Mouse (Mus musculus): ENCODE measurements around the gene Zmynd15. TPM values are rescaled to one million over a fixed set of nuclear protein-coding genes. Genes with fewer than 3 reads are reported as not detected.

The Zmynd15 gene
- total and polyA plus RNA-seq, 2 experiments from 2014 or later = 0.96 to 1.2 TPM

DNA sequence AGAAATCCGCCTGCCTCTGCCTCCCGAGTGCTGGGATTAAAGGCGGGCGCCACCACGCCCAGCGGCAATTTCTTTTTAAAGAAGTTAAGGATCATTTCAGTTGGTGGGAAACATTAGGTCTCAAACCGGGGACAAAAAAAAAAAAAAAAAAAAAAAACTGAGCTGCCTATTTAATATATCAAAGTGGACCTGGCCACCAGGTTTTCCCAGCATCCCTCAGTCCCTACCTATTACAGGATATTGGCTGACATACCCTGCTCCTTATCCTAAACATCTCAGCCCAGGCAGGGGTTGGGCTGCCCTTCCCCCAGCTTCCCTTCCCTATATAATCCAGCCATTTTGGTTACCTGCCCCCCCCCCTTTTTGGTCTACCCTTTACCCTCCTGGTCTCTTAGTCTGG lies 52.6 kb downstream of the Zmynd15 start:
- H3K9me3 ChIP-seq (ENCODE audit: low read length) = no peaks in the 10 kb centered on the region
- DNase-seq (ENCODE audit: low spot score) (no peak), ATAC-seq (no peak)
- 0 out of 2 replicates have a peak, but pooled peaks cover 6% of the 10 kb centered on the region for H3K4me1 ChIP-seq (ENCODE audit: insufficient read depth, low read length)
- TF ChIP-seq CTCF (IDR thresholded peaks at IDR 0.05; ENCODE audit: low read depth) = no peak
- H3K36me3 ChIP-seq (ENCODE audit: insufficient read depth, low read length) = no peaks in the 10 kb centered on the region
- no peak overlapping the region for H3K9ac ChIP-seq (replicated peaks; ENCODE audit: low read length)
- WGBS = 88% methylated on average over 7 of the region's 7 CpGs
- H3K4me3 ChIP-seq (ENCODE audit: low read length) = no peak overlapping the region
- H3K27ac ChIP-seq = no peak overlapping the region
- H3K4me2 ChIP-seq (ENCODE audit: low read depth, low read length) = no peak overlapping the region
- no peaks in the 10 kb centered on the region for H3K27me3 ChIP-seq (ENCODE audit: insufficient read depth, low read length)

GRCm38 (mm10) chr11:70512709-70513342 lies 53.6 kb downstream of the Zmynd15 start:
- 80% methylated on average over 7 of the region's 7 CpGs for WGBS
- DNase-seq (ENCODE audit: low spot score) (no peak), ATAC-seq (no peak)
- H3K27ac ChIP-seq = no peak overlapping the region
- no peak overlapping the region for H3K9ac ChIP-seq (replicated peaks; ENCODE audit: low read length)
- no peaks in the 10 kb centered on the region for H3K9me3 ChIP-seq (ENCODE audit: low read length)
- H3K27me3 ChIP-seq (ENCODE audit: insufficient read depth, low read length) = no peaks in the 10 kb centered on the region
- H3K4me3 ChIP-seq (ENCODE audit: low read length) = no peak overlapping the region
- H3K4me1 ChIP-seq (ENCODE audit: insufficient read depth, low read length) = 0 out of 2 replicates have a peak, but pooled peaks cover 6% of the 10 kb centered on the region
- no peaks in the 10 kb centered on the region for H3K36me3 ChIP-seq (ENCODE audit: insufficient read depth, low read length)
- H3K4me2 ChIP-seq (ENCODE audit: low read depth, low read length) = no peak overlapping the region
- TF ChIP-seq CTCF (IDR thresholded peaks at IDR 0.05; ENCODE audit: low read depth) = no peak

- TF ChIP-seq CTCF (IDR thresholded peaks at IDR 0.05; ENCODE audit: low read depth) = no peak
- H3K27me3 ChIP-seq (ENCODE audit: insufficient read depth, low read length) = no peaks in the 10 kb centered on the region
- H3K9me3 ChIP-seq (ENCODE audit: low read length) = no peaks in the 10 kb centered on the region
- H3K9ac ChIP-seq (replicated peaks; ENCODE audit: low read length) = no peak overlapping the region
- ATAC-seq = no peak
- H3K4me2 ChIP-seq (ENCODE audit: low read depth, low read length) = no peak overlapping the region
- no peak for DNase-seq (ENCODE audit: low spot score)
- H3K4me3 ChIP-seq (ENCODE audit: low read length) = no peak overlapping the region
- 0 out of 2 replicates have a peak, but pooled peaks cover 6% of the 10 kb centered on the region for H3K4me1 ChIP-seq (ENCODE audit: insufficient read depth, low read length)
- H3K36me3 ChIP-seq (ENCODE audit: insufficient read depth, low read length) = no peaks in the 10 kb centered on the region
- no peak overlapping the region for H3K27ac ChIP-seq
- WGBS = 42% methylated on average over 11 of the region's 11 CpGs
Observed at GRCm38 (mm10) chr11:70513520-70513919, 54.3 kb downstream of the Zmynd15 start.

DNA sequence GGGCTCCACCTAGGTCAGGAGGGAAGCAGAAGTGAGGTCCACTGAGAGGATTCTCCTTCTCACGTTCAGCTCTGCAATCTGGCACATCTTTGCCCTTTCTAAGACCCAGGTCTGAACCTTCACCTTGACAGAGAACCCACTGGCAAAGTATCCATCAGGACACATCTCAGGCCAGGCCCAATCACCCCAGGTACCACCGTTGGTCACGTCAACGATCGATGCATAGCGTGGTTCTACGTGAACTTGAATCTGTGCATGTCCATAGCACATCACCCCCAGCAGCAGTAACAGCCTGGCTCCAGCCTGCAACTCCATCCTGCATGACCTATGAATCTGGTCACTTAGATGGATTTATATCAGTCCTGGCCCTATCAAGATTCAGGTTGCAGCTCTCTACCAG lies 55.1 kb downstream of the Zmynd15 start, which contains the start of gene Vmo1:
Gene Vmo1, minus strand, starts transcription at position 329 of the 400 bp plus-strand sequence.
- no peaks in the 10 kb centered on the region for H3K9me3 ChIP-seq (ENCODE audit: low read length)
- ATAC-seq (no peak), DNase-seq (ENCODE audit: low spot score) (no peak)
- no peak for TF ChIP-seq CTCF (IDR thresholded peaks at IDR 0.05; ENCODE audit: low read depth)
- no peak within 1 kb of the TSS for H3K9ac ChIP-seq (replicated peaks; ENCODE audit: low read length)
- H3K4me2 ChIP-seq (ENCODE audit: low read depth, low read length) = no peak within 1 kb of the TSS
- 90% methylated on average over 7 of the region's 7 CpGs for WGBS
- no peak within 1 kb of the TSS for H3K27ac ChIP-seq
- H3K36me3 ChIP-seq (ENCODE audit: insufficient read depth, low read length) = no peaks in the 10 kb centered on the region
- H3K27me3 ChIP-seq (ENCODE audit: insufficient read depth, low read length) = no peaks in the 10 kb centered on the region
- 0 out of 2 replicates have a peak, but pooled peaks cover 6% of the 10 kb centered on the region for H3K4me1 ChIP-seq (ENCODE audit: insufficient read depth, low read length)
- no peak within 1 kb of the TSS for H3K4me3 ChIP-seq (ENCODE audit: low read length)

Small RNA genes within 50 kb of the gene (microRNA-seq; reads per million reads assigned to microRNA genes)
- 0.53 to 0.72 reads per million in 2 experiments for gene Mir7115

Other genes with a start within 250 kb of the Zmynd15 start
Only the 30 nearest of the 31 such genes appear.
- gene Slc16a13, start 238.4 kb upstream of the Zmynd15 start, total RNA-seq (2014; rRNA removed) = 15.3 and 17.2 TPM in 2 replicates
- 9.4 and 10.8 TPM in 2 replicates for gene Slc16a13, start 238.4 kb upstream of the Zmynd15 start, polyA plus RNA-seq (2015; fragmentation: Nextera tagmentation; extraction: Ambion mirVana)
- 4.9 and 5.0 TPM in 2 replicates for gene Bcl6b, start 229.6 kb upstream of the Zmynd15 start, total RNA-seq (2014; rRNA removed)
- 2.4 and 2.7 TPM in 2 replicates for gene Bcl6b, start 229.6 kb upstream of the Zmynd15 start, polyA plus RNA-seq (2015; fragmentation: Nextera tagmentation; extraction: Ambion mirVana)
- gene 0610010K14Rik, start 221.5 kb upstream of the Zmynd15 start, total RNA-seq (2014; rRNA removed) = 61.6 and 96.0 TPM in 2 replicates
- gene 0610010K14Rik, start 221.5 kb upstream of the Zmynd15 start, polyA plus RNA-seq (2015; fragmentation: Nextera tagmentation; extraction: Ambion mirVana) = 172 and 185 TPM in 2 replicates
- 1.9 and 2.8 TPM in 2 replicates for gene Gm21988, start 219.6 kb upstream of the Zmynd15 start, total RNA-seq (2014; rRNA removed)
- 14.2 and 15.2 TPM in 2 replicates for gene Gm21988, start 219.6 kb upstream of the Zmynd15 start, polyA plus RNA-seq (2015; fragmentation: Nextera tagmentation; extraction: Ambion mirVana)
- 85.4 and 88.6 TPM in 2 replicates for gene Rnasek, start 219.6 kb upstream of the Zmynd15 start, total RNA-seq (2014; rRNA removed)
- 597 and 610 TPM in 2 replicates for gene Rnasek, start 219.6 kb upstream of the Zmynd15 start, polyA plus RNA-seq (2015; fragmentation: Nextera tagmentation; extraction: Ambion mirVana)
- gene Alox12, start 204.1 kb upstream of the Zmynd15 start, total RNA-seq (2014; rRNA removed) = 0.16 and 0.36 TPM in 2 replicates
- 0.32 and 0.49 TPM in 2 replicates for gene Alox12, start 204.1 kb upstream of the Zmynd15 start, polyA plus RNA-seq (2015; fragmentation: Nextera tagmentation; extraction: Ambion mirVana)
- gene Alox12e, start 136.8 kb upstream of the Zmynd15 start, total RNA-seq (2014; rRNA removed) = not detected in 2 replicates
- gene Alox12e, start 136.8 kb upstream of the Zmynd15 start, polyA plus RNA-seq (2015; fragmentation: Nextera tagmentation; extraction: Ambion mirVana) = 0.08 and 0.09 TPM in 2 replicates
- not detected in 2 replicates for gene Alox15, start 107.4 kb upstream of the Zmynd15 start, total RNA-seq (2014; rRNA removed)
- 0.09 TPM in 1 of 2 replicates, not detected in the other for gene Alox15, start 107.4 kb upstream of the Zmynd15 start, polyA plus RNA-seq (2015; fragmentation: Nextera tagmentation; extraction: Ambion mirVana)
- 33.7 and 57.5 TPM in 2 replicates for gene Pelp1, start 49.4 kb upstream of the Zmynd15 start, total RNA-seq (2014; rRNA removed)
- 23.6 and 25.5 TPM in 2 replicates for gene Pelp1, start 49.4 kb upstream of the Zmynd15 start, polyA plus RNA-seq (2015; fragmentation: Nextera tagmentation; extraction: Ambion mirVana)
- gene Arrb2, start 26.8 kb upstream of the Zmynd15 start, total RNA-seq (2014; rRNA removed) = 83.3 and 106 TPM in 2 replicates
- gene Arrb2, start 26.8 kb upstream of the Zmynd15 start, polyA plus RNA-seq (2015; fragmentation: Nextera tagmentation; extraction: Ambion mirVana) = 51.9 and 56.3 TPM in 2 replicates
- gene Med11, start 7.5 kb upstream of the Zmynd15 start, total RNA-seq (2014; rRNA removed) = 22.9 and 23.7 TPM in 2 replicates
- gene Med11, start 7.5 kb upstream of the Zmynd15 start, polyA plus RNA-seq (2015; fragmentation: Nextera tagmentation; extraction: Ambion mirVana) = 29.3 and 30.5 TPM in 2 replicates
- gene Cxcl16, start 551 bp downstream of the Zmynd15 start, total RNA-seq (2014; rRNA removed) = 2.8 and 3.3 TPM in 2 replicates
- 3.4 and 4.1 TPM in 2 replicates for gene Cxcl16, start 551 bp downstream of the Zmynd15 start, polyA plus RNA-seq (2015; fragmentation: Nextera tagmentation; extraction: Ambion mirVana)
- gene Tm4sf5, start 45.8 kb downstream of the Zmynd15 start, total RNA-seq (2014; rRNA removed) = 4.9 and 17.1 TPM in 2 replicates
- gene Tm4sf5, start 45.8 kb downstream of the Zmynd15 start, polyA plus RNA-seq (2015; fragmentation: Nextera tagmentation; extraction: Ambion mirVana) = 6.9 and 8.6 TPM in 2 replicates
- gene Vmo1, start 55.2 kb downstream of the Zmynd15 start, total RNA-seq (2014; rRNA removed) = not detected in 2 replicates
- not detected in 2 replicates for gene Vmo1, start 55.2 kb downstream of the Zmynd15 start, polyA plus RNA-seq (2015; fragmentation: Nextera tagmentation; extraction: Ambion mirVana)
- not detected in 2 replicates for gene Gltpd2, start 59.8 kb downstream of the Zmynd15 start, total RNA-seq (2014; rRNA removed)
- gene Gltpd2, start 59.8 kb downstream of the Zmynd15 start, polyA plus RNA-seq (2015; fragmentation: Nextera tagmentation; extraction: Ambion mirVana) = 0.24 and 0.31 TPM in 2 replicates
- 409 and 504 TPM in 2 replicates for gene Psmb6, start 65.9 kb downstream of the Zmynd15 start, total RNA-seq (2014; rRNA removed)
- gene Psmb6, start 65.9 kb downstream of the Zmynd15 start, polyA plus RNA-seq (2015; fragmentation: Nextera tagmentation; extraction: Ambion mirVana) = 829 and 887 TPM in 2 replicates
- gene Gm40193, start 73.5 kb downstream of the Zmynd15 start, total RNA-seq (2014; rRNA removed) = not detected in 2 replicates
- gene Gm40193, start 73.5 kb downstream of the Zmynd15 start, polyA plus RNA-seq (2015; fragmentation: Nextera tagmentation; extraction: Ambion mirVana) = not detected in 2 replicates
- 46.0 and 64.3 TPM in 2 replicates for gene Pld2, start 80.6 kb downstream of the Zmynd15 start, total RNA-seq (2014; rRNA removed)
- gene Pld2, start 80.6 kb downstream of the Zmynd15 start, polyA plus RNA-seq (2015; fragmentation: Nextera tagmentation; extraction: Ambion mirVana) = 17.7 and 19.1 TPM in 2 replicates
- 56.6 and 73.3 TPM in 2 replicates for gene Mink1, start 103.4 kb downstream of the Zmynd15 start, total RNA-seq (2014; rRNA removed)
- gene Mink1, start 103.4 kb downstream of the Zmynd15 start, polyA plus RNA-seq (2015; fragmentation: Nextera tagmentation; extraction: Ambion mirVana) = 13.6 and 15.2 TPM in 2 replicates
- gene 4930544D05Rik, start 156.4 kb downstream of the Zmynd15 start, total RNA-seq (2014; rRNA removed) = not detected in 2 replicates
- gene 4930544D05Rik, start 156.4 kb downstream of the Zmynd15 start, polyA plus RNA-seq (2015; fragmentation: Nextera tagmentation; extraction: Ambion mirVana) = not detected in 2 replicates
- 4.5 TPM in 1 of 2 replicates, not detected in the other for gene Chrne, start 159.8 kb downstream of the Zmynd15 start, total RNA-seq (2014; rRNA removed)
- gene Chrne, start 159.8 kb downstream of the Zmynd15 start, polyA plus RNA-seq (2015; fragmentation: Nextera tagmentation; extraction: Ambion mirVana) = 0.42 and 0.59 TPM in 2 replicates
- not detected in 2 replicates for gene Gp1ba, start 179.7 kb downstream of the Zmynd15 start, total RNA-seq (2014; rRNA removed)
- gene Gp1ba, start 179.7 kb downstream of the Zmynd15 start, polyA plus RNA-seq (2015; fragmentation: Nextera tagmentation; extraction: Ambion mirVana) = 0.24 and 0.42 TPM in 2 replicates
- gene Rnf167, start 187.8 kb downstream of the Zmynd15 start, total RNA-seq (2014; rRNA removed) = 70.2 and 87.3 TPM in 2 replicates
- 100 and 105 TPM in 2 replicates for gene Rnf167, start 187.8 kb downstream of the Zmynd15 start, polyA plus RNA-seq (2015; fragmentation: Nextera tagmentation; extraction: Ambion mirVana)
- 154 and 160 TPM in 2 replicates for gene Slc25a11, start 188.0 kb downstream of the Zmynd15 start, total RNA-seq (2014; rRNA removed)
- 168 and 171 TPM in 2 replicates for gene Slc25a11, start 188.0 kb downstream of the Zmynd15 start, polyA plus RNA-seq (2015; fragmentation: Nextera tagmentation; extraction: Ambion mirVana)
- 460 and 560 TPM in 2 replicates for gene Pfn1, start 195.2 kb downstream of the Zmynd15 start, total RNA-seq (2014; rRNA removed)
- 606 and 634 TPM in 2 replicates for gene Pfn1, start 195.2 kb downstream of the Zmynd15 start, polyA plus RNA-seq (2015; fragmentation: Nextera tagmentation; extraction: Ambion mirVana)
- gene Eno3, start 197.8 kb downstream of the Zmynd15 start, total RNA-seq (2014; rRNA removed) = 12.4 and 17.7 TPM in 2 replicates
- 5.9 and 8.3 TPM in 2 replicates for gene Eno3, start 197.8 kb downstream of the Zmynd15 start, polyA plus RNA-seq (2015; fragmentation: Nextera tagmentation; extraction: Ambion mirVana)
- 31.9 and 43.1 TPM in 2 replicates for gene Spag7, start 210.0 kb downstream of the Zmynd15 start, total RNA-seq (2014; rRNA removed)
- 138 and 142 TPM in 2 replicates for gene Spag7, start 210.0 kb downstream of the Zmynd15 start, polyA plus RNA-seq (2015; fragmentation: Nextera tagmentation; extraction: Ambion mirVana)
- gene Camta2, start 228.7 kb downstream of the Zmynd15 start, total RNA-seq (2014; rRNA removed) = 23.2 and 26.7 TPM in 2 replicates
- gene Camta2, start 228.7 kb downstream of the Zmynd15 start, polyA plus RNA-seq (2015; fragmentation: Nextera tagmentation; extraction: Ambion mirVana) = 24.5 and 24.6 TPM in 2 replicates
- gene Inca1, start 240.7 kb downstream of the Zmynd15 start, total RNA-seq (2014; rRNA removed) = 0.72 and 0.94 TPM in 2 replicates
- 2.3 and 3.1 TPM in 2 replicates for gene Inca1, start 240.7 kb downstream of the Zmynd15 start, polyA plus RNA-seq (2015; fragmentation: Nextera tagmentation; extraction: Ambion mirVana)
- gene Kif1c, start 241.1 kb downstream of the Zmynd15 start, total RNA-seq (2014; rRNA removed) = 27.3 and 31.5 TPM in 2 replicates
- 1.7 and 1.9 TPM in 2 replicates for gene Kif1c, start 241.1 kb downstream of the Zmynd15 start, polyA plus RNA-seq (2015; fragmentation: Nextera tagmentation; extraction: Ambion mirVana)